Mouse (Mus musculus) forebrain, postnatal 0 days (tissue): ENCODE results near the gene Rad54l. TPM values are rescaled to one million over a fixed set of nuclear protein-coding genes. Genes with fewer than 3 reads are reported as not detected.

Experiments used
- ATAC-seq: fragments of 200-750 bp; cut with Nextera tagmentation; 2 replicates; pipeline ENCODE4 v1.8.0; 2017; ENCODE audit warnings: mild to moderate bottlenecking, moderate library complexity
- DNase-seq: peaks from one replicate; pipeline ENCODE4 v3.0.0-alpha.2; 2015
- H3K27ac ChIP-seq: fragments of 300-500 bp; sonication (generic); 2 replicates; pipeline ENCODE4 v1.5.1; 2014; ENCODE audit warnings: low read depth, mild to moderate bottlenecking, antibody characterized with exemption, low read length, moderate library complexity, mixed read lengths
- H3K27me3 ChIP-seq: fragments of 300-500 bp; sonication (generic); 2 replicates; pipeline ENCODE4 v1.6.1; 2014; ENCODE audit warnings: mild to moderate bottlenecking, low read length, mixed read lengths; ENCODE audit not compliant: insufficient read depth
- H3K36me3 ChIP-seq: fragments of 300-500 bp; sonication (generic); 2 replicates; pipeline ENCODE4 v1.6.1; 2014; ENCODE audit warnings: mild to moderate bottlenecking, moderate library complexity; ENCODE audit not compliant: insufficient read depth
- H3K4me1 ChIP-seq: fragments of 300-500 bp; sonication (generic); 2 replicates; pipeline ENCODE4 v1.6.1; 2014; ENCODE audit warnings: antibody characterized with exemption; ENCODE audit not compliant: insufficient read depth
- H3K4me2 ChIP-seq: fragments of 300-500 bp; sonication (generic); 2 replicates; pipeline ENCODE4 v1.6.1; 2014; ENCODE audit warnings: low read depth, mild to moderate bottlenecking, moderate library complexity
- H3K4me3 ChIP-seq: fragments of 300-500 bp; sonication (generic); 2 replicates; pipeline ENCODE4 v1.5.1; 2014; ENCODE audit warnings: low read depth, low read length, mixed read lengths
- H3K9ac ChIP-seq: fragments of 300-500 bp; sonication (generic); 2 replicates; pipeline ENCODE4 v1.6.1; 2014; ENCODE audit warnings: mild to moderate bottlenecking
- H3K9me3 ChIP-seq: fragments of 300-500 bp; sonication (generic); 2 replicates; pipeline ENCODE4 v1.6.1; 2016; ENCODE audit warnings: low read length
- CTCF ChIP-seq: sonication (generic); IDR thresholded peaks from 2 replicates; pipeline ENCODE4 v1.5.1; 2016; ENCODE audit warnings: antibody characterized with exemption, control low read depth, low read depth
- WGBS: fragments of 180-500 bp; shearing (Covaris S2); extraction: QIAGEN DNeasy Blood & Tissue Kit; methylation state at CpG from one replicate; pipeline ENCODE4 v1.1.7; 2014; 5-methylcytosine and 5-hydroxymethylcytosine counted together
- polyA plus RNA-seq: library from polyadenylated mRNA; unstranded; fragments of >200 nt; fragmentation: Nextera tagmentation; extraction: Ambion mirVana; gene quantifications from 2 replicates; pipeline ENCODE4 v1.2.1, GENCODE M21; 2015
- total RNA-seq: library from RNA; depleted of rRNA; stranded (reverse); fragments of >200 nt; gene quantifications from 2 replicates; pipeline ENCODE4 v1.2.3, GENCODE M21; 2014; rRNA removed

The Rad54l gene
- total RNA-seq (2.0 and 3.2 TPM in 2 replicates), polyA plus RNA-seq (2.6 and 3.5 TPM in 2 replicates)

- Histone ChIP-seq H3K36me3 (no peaks in the 10 kb centered on the region), H3K9ac (peak within 1 kb of the TSS; percentile 59), H3K4me2 (peak within 1 kb of the TSS; percentile 55), H3K27ac (no peak within 1 kb of the TSS; the same call in 1 of the 2 replicates), H3K4me3 (peak within 1 kb of the TSS; percentile 60), H3K9me3 (no peaks in the 10 kb centered on the region), H3K27me3 (no peaks in the 10 kb centered on the region), H3K4me1 (no peaks in the 10 kb centered on the region)
- ATAC-seq, result peak; percentile 99
- peak; percentile 94 for DNase-seq
- WGBS, result under 1% methylated on average over 24 of the region's 24 CpGs
- peak; percentile 54 for TF ChIP-seq CTCF
These were observed at the start of gene Rad54l, which contains the start of gene Pomgnt1 for GRCm38 (mm10) chr4:116123602-116124519. Gene Rad54l, minus strand, starts transcription at chr4:116123690. Gene Pomgnt1, plus strand, starts transcription at chr4:116123840.

- Histone ChIP-seq H3K9me3 (no peaks in the 10 kb centered on the region), H3K27me3 (no peaks in the 10 kb centered on the region), H3K36me3 (no peaks in the 10 kb centered on the region), H3K27ac (no peak within 1 kb of the TSS), H3K4me1 (peaks cover 13% of the 10 kb centered on the region; the same call in 1 of the 2 replicates), H3K9ac (no peak within 1 kb of the TSS), H3K4me2 (no peak within 1 kb of the TSS), H3K4me3 (no peak within 1 kb of the TSS)
- no peak for ATAC-seq
- TF ChIP-seq CTCF, result no peak
- no peak for DNase-seq
- 79% methylated on average over 6 of the region's 6 CpGs for WGBS
These were observed 49.6 kb upstream of the Rad54l start, which contains the start of the genes 1700042G07Rik and Gm49337 for GRCm38 (mm10) chr4:116173072-116173471. Gene 1700042G07Rik, plus strand, starts transcription at chr4:116173372. Gene Gm49337, plus strand, starts transcription at chr4:116173384.

- no peak overlapping the region for H3K4me2 ChIP-seq
- H3K4me1 ChIP-seq, result no peaks in the 10 kb centered on the region
- no peak overlapping the region for H3K4me3 ChIP-seq
- H3K9me3 ChIP-seq, result no peaks in the 10 kb centered on the region
- H3K27ac ChIP-seq, result no peak overlapping the region
- no peak for DNase-seq
- ATAC-seq, result peak; percentile 30
- no peaks in the 10 kb centered on the region for H3K36me3 ChIP-seq
- TF ChIP-seq CTCF, result no peak
- H3K27me3 ChIP-seq, result no peaks in the 10 kb centered on the region
- H3K9ac ChIP-seq, result no peak overlapping the region
- WGBS, result 67% methylated on average over 3 of the region's 3 CpGs
These were observed 45.8 kb upstream of the Rad54l start for GRCm38 (mm10) chr4:116169353-116169672.

- H3K9ac ChIP-seq, result no peak overlapping the region
- no peaks in the 10 kb centered on the region for H3K27me3 ChIP-seq
- 81% methylated on average over 7 of the region's 8 CpGs for WGBS
- H3K27ac ChIP-seq, result no peak overlapping the region
- peak; percentile 75 for DNase-seq
- peak; percentile 76 for TF ChIP-seq CTCF
- no peak overlapping the region for H3K4me2 ChIP-seq
- H3K4me3 ChIP-seq, result no peak overlapping the region
- no peaks in the 10 kb centered on the region for H3K36me3 ChIP-seq
- no peaks in the 10 kb centered on the region for H3K4me1 ChIP-seq
- ATAC-seq, result peak; percentile 91
- H3K9me3 ChIP-seq, result no peaks in the 10 kb centered on the region
These were observed 45.3 kb upstream of the Rad54l start for GRCm38 (mm10) chr4:116168617-116169352.

GRCm38 (mm10) chr4:116167404-116167803 lies 43.9 kb upstream of the Rad54l start, which contains the start of gene Tspan1:
Gene Tspan1, minus strand, starts transcription at chr4:116167601.
- ATAC-seq (no peak), DNase-seq (no peak)
- WGBS, result 31% methylated on average over 7 of the region's 7 CpGs
- H3K9me3 ChIP-seq, result no peaks in the 10 kb centered on the region
- H3K36me3 ChIP-seq, result no peaks in the 10 kb centered on the region
- H3K9ac ChIP-seq, result no peak within 1 kb of the TSS
- peak; percentile 13; the same call in 1 of the 2 replicates for TF ChIP-seq CTCF
- no peak within 1 kb of the TSS for H3K4me2 ChIP-seq
- H3K4me3 ChIP-seq, result no peak within 1 kb of the TSS
- no peak within 1 kb of the TSS for H3K27ac ChIP-seq
- no peaks in the 10 kb centered on the region for H3K27me3 ChIP-seq
- no peaks in the 10 kb centered on the region for H3K4me1 ChIP-seq

- no peak for DNase-seq
- H3K9me3 ChIP-seq, result no peaks in the 10 kb centered on the region
- no peaks in the 10 kb centered on the region for H3K27me3 ChIP-seq
- H3K36me3 ChIP-seq, result no peaks in the 10 kb centered on the region
- no peak for ATAC-seq
- 78% methylated on average over 8 of the region's 8 CpGs for WGBS
- H3K9ac ChIP-seq, result no peak overlapping the region
- no peaks in the 10 kb centered on the region for H3K4me1 ChIP-seq
- H3K27ac ChIP-seq, result no peak overlapping the region
- H3K4me3 ChIP-seq, result no peak overlapping the region
- H3K4me2 ChIP-seq, result no peak overlapping the region
- TF ChIP-seq CTCF, result no peak
These were observed 42.4 kb upstream of the Rad54l start for GRCm38 (mm10) chr4:116165708-116166407.
